In genomic region chr17:64601751-64602578, GRCm38 (mm10) we compare ENCODE assay signal across 8 mouse cellular contexts. TPM values are rescaled to one million over a fixed set of nuclear protein-coding genes. Genes with fewer than 3 reads are reported as not detected.
DNase-seq lines count a peak whose midpoint lies in the region; ATAC-seq and TF ChIP-seq lines count a peak whose summit lies in the region.

No protein-coding gene starts in this region.

- TF ChIP-seq CTCF in intestine, postnatal 0 days (IDR thresholded peaks at IDR 0.05; ENCODE audit: low read depth) = peak; percentile 68

- peaks cover 44% of the 10 kb centered on the region for H3K79me2 ChIP-seq in myocyte (ENCODE audit: control insufficient read depth, insufficient read depth)

- peak overlapping the region; percentile 86 for H3K4me2 ChIP-seq in intestine, postnatal 0 days (replicated peaks; ENCODE audit: low read depth)
- H3K4me2 ChIP-seq in liver, embryonic 11.5 days = peak overlapping the region; percentile 96
- peak overlapping the region; percentile 95 for H3K4me2 ChIP-seq in myocyte (ENCODE audit: low read depth)
- H3K4me2 ChIP-seq in stomach, embryonic 15.5 days = peak overlapping the region; percentile 90

- H3K4me3 ChIP-seq in intestine, postnatal 0 days (ENCODE audit: low read depth, low read length) = peak overlapping the region; percentile 93
- H3K4me3 ChIP-seq in liver, embryonic 11.5 days (ENCODE audit: low read depth, low read length) = peak overlapping the region; percentile 80
- peak overlapping the region; percentile 87 for H3K4me3 ChIP-seq in myocyte
- H3K4me3 ChIP-seq in stomach, embryonic 15.5 days (replicated peaks) = peak overlapping the region; percentile 97

- no peaks in the 10 kb centered on the region for H3K9me3 ChIP-seq in intestine, postnatal 0 days (ENCODE audit: control insufficient read depth)
- H3K9me3 ChIP-seq in liver, embryonic 11.5 days (ENCODE audit: control insufficient read depth, low read length) = no peaks in the 10 kb centered on the region
- H3K9me3 ChIP-seq in stomach, embryonic 15.5 days = no peaks in the 10 kb centered on the region

- H3K27ac ChIP-seq in intestine, postnatal 0 days (ENCODE audit: low read depth, low read length) = peak overlapping the region; percentile 95
- no peak overlapping the region; the same call in 1 of the 2 replicates for H3K27ac ChIP-seq in liver, embryonic 11.5 days (ENCODE audit: low read depth, low read length)
- peak overlapping the region; percentile 96 for H3K27ac ChIP-seq in stomach, embryonic 15.5 days

- no peaks in the 10 kb centered on the region; the same call in 1 of the 2 replicates for H3K4me1 ChIP-seq in intestine, postnatal 0 days (replicated peaks; ENCODE audit: control insufficient read depth, insufficient read depth, low read length)
- peaks cover 19% of the 10 kb centered on the region for H3K4me1 ChIP-seq in liver, embryonic 11.5 days (replicated peaks; ENCODE audit: control insufficient read depth, insufficient read depth, low read length)
- peaks cover 16% of the 10 kb centered on the region; the same call in 1 of the 2 replicates for H3K4me1 ChIP-seq in stomach, embryonic 15.5 days

- peak; percentile 20 for ATAC-seq in intestine, postnatal 0 days
- ATAC-seq in liver, embryonic 11.5 days (replicated peaks; ENCODE audit: low FRiP score) = peak; percentile 43
- ATAC-seq in stomach, embryonic 15.5 days (ENCODE audit: insufficient read depth, low FRiP score, low read depth) = peak; percentile 40; the same call in 1 of the 2 replicates

- no peaks in the 10 kb centered on the region for H3K27me3 ChIP-seq in intestine, postnatal 0 days (replicated peaks; ENCODE audit: control insufficient read depth, insufficient read depth, low read length)
- no peaks in the 10 kb centered on the region for H3K27me3 ChIP-seq in liver, embryonic 11.5 days (replicated peaks; ENCODE audit: control insufficient read depth, insufficient read depth, low read length)
- no peaks in the 10 kb centered on the region for H3K27me3 ChIP-seq in myocyte (ENCODE audit: control insufficient read depth, insufficient read depth, insufficient read length)
- no peaks in the 10 kb centered on the region for H3K27me3 ChIP-seq in stomach, embryonic 15.5 days (replicated peaks)

- peak overlapping the region; percentile 86 for H3ac ChIP-seq in myocyte (ENCODE audit: control insufficient read depth, insufficient read length)

- WGBS in intestine, postnatal 0 days = under 1% methylated on average over 44 of the region's 44 CpGs
- WGBS in liver, embryonic 11.5 days = 2% methylated on average over 44 of the region's 44 CpGs
- 1% methylated on average over 44 of the region's 44 CpGs for WGBS in stomach, embryonic 15.5 days

- H3K36me3 ChIP-seq in intestine, postnatal 0 days (ENCODE audit: control insufficient read depth, insufficient read depth) = no peaks in the 10 kb centered on the region
- H3K36me3 ChIP-seq in liver, embryonic 11.5 days (ENCODE audit: control insufficient read depth, insufficient read depth, low read length) = no peaks in the 10 kb centered on the region
- H3K36me3 ChIP-seq in myocyte (ENCODE audit: control insufficient read depth, insufficient read depth) = no peaks in the 10 kb centered on the region
- no peaks in the 10 kb centered on the region for H3K36me3 ChIP-seq in stomach, embryonic 15.5 days

- peak; percentile 84 for DNase-seq in A20 (ENCODE audit: low read depth, low spot score)
- DNase-seq in adrenal gland, adult (ENCODE audit: inconsistent age in 2 of 2, low spot score in 1 of 2) = peak; percentile 84 to 93
- DNase-seq in embryo, embryonic 11.5 days (ENCODE audit: low read depth, low spot score) = peak; percentile 44
- peak; percentile 98 for DNase-seq in heart, adult 11 months
- peak; percentile 64 for DNase-seq in liver, embryonic 11.5 days (ENCODE audit: low spot score)

- no peak for TF ChIP-seq POLR2A in myocyte (IDR thresholded peaks at IDR 0.05; ENCODE audit: insufficient read length, low read depth)

- H3K9ac ChIP-seq in intestine, postnatal 0 days (ENCODE audit: low read depth, low read length) = peak overlapping the region; percentile 89
- peak overlapping the region; percentile 80 for H3K9ac ChIP-seq in liver, embryonic 11.5 days (ENCODE audit: low read depth, low read length)
- peak overlapping the region; percentile 95 for H3K9ac ChIP-seq in stomach, embryonic 15.5 days

TF ChIP-seq in myocyte, 11 proteins besides CTCF, POLR2A, EP300 and RAD21:
- TF ChIP-seq E2F4 (IDR thresholded peaks at IDR 0.05; ENCODE audit: insufficient read depth) = no peak
- TF ChIP-seq REST (IDR thresholded peaks at IDR 0.05; ENCODE audit: insufficient read depth, insufficient read length) = no peak
- no peak for TF ChIP-seq USF1 (IDR thresholded peaks at IDR 0.05; ENCODE audit: low read depth)
- no peak for TF ChIP-seq MAX (IDR thresholded peaks at IDR 0.05; ENCODE audit: low read depth)
- TF ChIP-seq MYOD1 (IDR thresholded peaks at IDR 0.05; ENCODE audit: control insufficient read depth in 1 of 3, insufficient read length in 2 of 3, low read depth in 2 of 3) = peak in 2 of 3 experiments; percentile 14 to 15
- peak in 2 of 3 experiments; percentile 53 to 56 for TF ChIP-seq MYOG (IDR thresholded peaks at IDR 0.05; ENCODE audit: control insufficient read depth in 1 of 3, insufficient read depth in 1 of 3, insufficient read length in 2 of 3, low read depth in 2 of 3)

RNA-seq across cellular contexts. Expression of gene Man2a1, which starts 1.4 kb away (rescaled TPM):
- polyA plus RNA-seq in intestine, postnatal 0 days (2015; fragmentation: Nextera tagmentation; extraction: Ambion mirVana) = 7.2 and 8.7 TPM in 2 replicates
- 5.7 and 6.8 TPM in 2 replicates for polyA plus RNA-seq in liver, embryonic 11.5 days (2014; fragmentation: Nextera tagmentation; extraction: Ambion mirVana)
- 8.6 TPM for polyA plus RNA-seq in myocyte (2012; fragmentation: generic; extraction: Trizol)
- 14.3 and 15.5 TPM in 2 replicates for polyA plus RNA-seq in stomach, embryonic 15.5 days (2015; fragmentation: Nextera tagmentation; extraction: Ambion mirVana)

Comparison
In these comparisons a context has a peak if more than half of its experiments do, and no peak if none do; other contexts are left out.
1. DNase-seq: peak in every context shown above with its lines; median percentile 98 in heart, adult 11 months; 88 in adrenal gland, adult; 84 in A20; 64 in liver, embryonic 11.5 days; 44 in embryo, embryonic 11.5 days.